Mouse (Mus musculus): ENCODE results near the gene Trnp1.

DNA sequence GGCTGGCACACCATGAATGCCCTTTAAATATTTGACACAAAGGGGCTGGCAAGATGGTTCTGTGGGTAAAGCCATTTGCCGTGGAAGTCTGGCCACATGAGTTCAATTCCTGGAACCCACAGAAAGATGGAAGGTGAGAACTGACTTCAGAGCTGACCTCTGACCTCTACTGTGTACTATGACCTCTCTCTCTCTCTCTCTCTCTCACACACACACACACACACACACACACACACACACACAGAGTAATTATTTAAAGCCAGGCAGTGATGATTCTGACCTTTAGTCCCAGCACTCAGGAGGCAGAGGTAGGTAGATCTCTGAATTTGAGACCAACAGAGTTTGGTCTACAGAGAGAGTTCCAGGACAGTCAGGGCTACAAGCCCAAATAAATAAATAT lies 38.3 kb downstream of the Trnp1 start:
- TF ChIP-seq CTCF (IDR thresholded peaks at IDR 0.05; ENCODE audit: low read depth) (no peak), EP300 (IDR thresholded peaks at IDR 0.05; ENCODE audit: low read depth) (no peak)
